Mouse (Mus musculus) cerebellum, adult 2 months (tissue): ENCODE data around the gene Pld1. TPM values are rescaled to one million over a fixed set of nuclear protein-coding genes. Genes with fewer than 3 reads are reported as not detected.

ENCODE experiments used
- DNase-seq, 2 experiments: peaks; one replicate each; pipeline ENCODE4 v3.0.0; 2021
- H3K27ac ChIP-seq: fragments of 200-500 bp; 2 replicates; pipeline ENCODE4 v1.5.1; 2012; ENCODE audit warnings: low read length, control low read depth, inconsistent platforms; ENCODE audit not compliant: insufficient read depth
- H3K27me3 ChIP-seq: fragments of 200-500 bp; 2 replicates; pipeline ENCODE4 v1.6.1; 2012; ENCODE audit warnings: inconsistent platforms, mild to moderate bottlenecking, low read length, moderate library complexity; ENCODE audit not compliant: control insufficient read depth, insufficient read depth
- H3K4me1 ChIP-seq: fragments of 200-500 bp; 2 replicates; pipeline ENCODE4 v1.6.1; 2011; ENCODE audit warnings: low read length; ENCODE audit not compliant: control insufficient read depth, insufficient read depth
- H3K4me3 ChIP-seq: fragments of 200-500 bp; replicated peaks from 2 replicates; pipeline ENCODE3; 2011; ENCODE audit warnings: mild to moderate bottlenecking, low read depth, low read length, control low read depth; ENCODE audit not compliant: insufficient read depth
- CTCF ChIP-seq: fragments of 200-500 bp; IDR thresholded peaks from 2 replicates; pipeline ENCODE4 v1.5.1; 2011; ENCODE audit warnings: low read depth, mild to moderate bottlenecking, control low read depth, low read length, moderate library complexity, borderline replicate concordance; ENCODE audit not compliant: insufficient read depth
- POLR2A ChIP-seq: fragments of 200-500 bp; IDR thresholded peaks from 2 replicates; pipeline ENCODE4 v1.6.1; 2011; ENCODE audit warnings: low read length, control low read depth, borderline replicate concordance; ENCODE audit not compliant: insufficient read depth
- WGBS: fragments of 180-500 bp; shearing (Covaris S2); methylation state at CpG from one replicate; pipeline ENCODE4 v1.1.7; 2018; 5-methylcytosine and 5-hydroxymethylcytosine counted together
- polyA plus RNA-seq: library from polyadenylated mRNA; depleted of rRNA; stranded (reverse); fragments of >200 nt; gene quantifications from 2 replicates; pipeline ENCODE4 v1.2.3, GENCODE M21; 2012

Pld1 gene
- polyA plus RNA-seq, 1 experiment, result 6.0 TPM

DNA sequence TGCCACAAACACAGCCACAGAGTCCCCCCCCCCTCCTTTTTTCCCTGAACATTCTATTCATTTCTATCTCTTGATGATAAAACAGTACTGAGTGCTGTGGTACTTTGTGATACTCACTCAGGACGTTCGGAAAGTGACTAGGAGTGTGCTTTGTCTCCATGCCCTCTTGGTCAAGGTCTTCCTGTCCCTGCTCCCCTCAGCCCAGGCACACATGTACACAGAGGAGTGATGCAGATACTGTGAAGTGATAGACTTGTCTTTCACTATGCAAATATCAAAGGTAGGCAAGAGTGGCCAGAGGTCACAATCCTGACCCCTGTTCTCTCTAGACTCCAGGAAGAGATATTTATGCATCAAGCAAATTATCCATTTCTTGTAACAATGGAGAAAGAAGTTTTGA is 31.2 kb upstream of the Pld1 start:
- Histone ChIP-seq H3K27ac (no peak overlapping the region), H3K4me1 (no peaks in the 10 kb centered on the region), H3K4me3 (no peak overlapping the region), H3K27me3 (no peaks in the 10 kb centered on the region)
- no peak for DNase-seq
- no peak for TF ChIP-seq CTCF
- TF ChIP-seq POLR2A, result no peak
- WGBS, result 81% methylated on average over 2 of the region's 2 CpGs

DNA sequence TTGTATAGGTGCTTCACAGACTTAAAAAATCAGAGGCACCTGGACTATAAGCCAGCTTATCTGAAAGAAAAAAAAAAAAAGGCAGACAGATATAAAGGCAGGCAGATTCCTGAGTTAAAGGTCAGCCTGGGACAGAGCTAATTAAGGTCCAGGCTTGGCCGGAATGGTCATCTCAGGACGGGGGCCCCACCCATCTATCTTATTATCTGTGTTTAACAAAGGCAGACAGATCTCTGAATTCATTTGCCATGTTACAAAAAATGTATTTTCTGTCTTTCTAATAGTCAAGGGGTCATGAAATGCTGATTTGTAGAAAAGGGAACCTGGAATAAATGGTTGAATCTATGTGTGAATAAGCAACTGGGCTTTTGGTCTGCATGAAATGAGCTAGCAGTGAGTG is 30.2 kb upstream of the Pld1 start:
- H3K4me1 ChIP-seq, result no peaks in the 10 kb centered on the region
- H3K4me3 ChIP-seq, result no peak overlapping the region
- WGBS, result 89% methylated on average over 2 of the region's 2 CpGs
- no peak overlapping the region for H3K27ac ChIP-seq
- H3K27me3 ChIP-seq, result no peaks in the 10 kb centered on the region
- no peak for DNase-seq
- no peak for TF ChIP-seq CTCF
- TF ChIP-seq POLR2A, result no peak

DNA sequence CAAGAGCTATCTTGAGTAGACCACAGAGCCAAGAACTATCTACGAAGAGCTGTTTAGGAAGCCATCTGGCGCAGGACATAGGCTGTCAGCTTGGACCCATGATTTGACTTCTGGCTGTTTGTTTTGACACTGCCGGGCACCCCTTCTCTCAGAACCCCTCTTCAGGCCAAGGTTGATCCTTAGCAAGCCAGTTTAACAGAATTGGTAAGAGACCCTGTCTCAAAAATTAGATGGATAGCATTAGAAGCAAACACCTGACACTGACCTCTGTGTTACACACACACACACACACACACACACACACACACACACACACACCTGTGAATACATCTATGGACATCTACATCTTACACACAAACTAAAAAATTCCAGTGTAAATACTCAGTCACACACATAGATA is 29.5 kb upstream of the Pld1 start:
- no peaks in the 10 kb centered on the region for H3K27me3 ChIP-seq
- WGBS, result 49% methylated on average over 3 of the region's 3 CpGs
- H3K27ac ChIP-seq, result no peak overlapping the region
- DNase-seq, result no peak
- no peaks in the 10 kb centered on the region for H3K4me1 ChIP-seq
- TF ChIP-seq POLR2A, result no peak
- TF ChIP-seq CTCF, result no peak
- H3K4me3 ChIP-seq, result no peak overlapping the region

DNA sequence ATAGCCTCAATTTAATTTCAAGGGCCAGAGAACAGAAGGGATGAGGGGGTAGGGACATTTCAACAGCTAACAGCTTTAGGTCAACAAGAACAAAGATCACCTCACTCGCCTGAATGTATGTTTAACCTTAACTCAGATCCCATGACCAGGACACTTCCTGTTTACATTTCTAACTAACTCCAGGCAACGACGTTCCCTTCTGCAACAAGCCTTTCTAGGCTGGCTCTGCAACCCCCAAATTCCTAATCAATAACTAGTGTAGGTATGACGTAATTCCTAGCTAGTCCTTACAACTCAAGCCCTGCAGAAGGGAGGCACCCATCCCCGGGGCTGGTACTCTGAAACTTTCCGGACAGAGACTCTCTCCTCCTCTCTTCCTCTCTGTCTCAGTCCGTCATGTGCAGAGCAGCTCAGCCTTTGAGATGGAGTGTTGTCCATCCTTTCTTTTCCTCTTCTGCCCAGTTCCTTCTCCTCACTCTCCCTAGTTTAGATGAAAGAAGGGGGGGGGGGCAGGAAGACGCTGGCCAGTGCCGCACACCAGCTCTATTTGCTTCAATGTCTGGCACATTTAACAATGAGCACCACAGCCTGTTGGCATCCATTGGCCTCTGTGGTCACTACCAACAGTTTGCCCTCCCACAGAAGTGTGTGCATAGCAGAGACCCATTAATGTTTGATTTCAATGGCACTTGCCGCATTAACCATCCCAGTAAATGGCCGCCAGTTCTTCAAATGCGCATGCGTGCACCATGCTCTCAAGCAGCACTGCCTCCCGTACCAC is 19.6 kb upstream of the Pld1 start:
- H3K4me1 ChIP-seq, result no peaks in the 10 kb centered on the region
- 93% methylated on average over 14 of the region's 14 CpGs for WGBS
- no peak for DNase-seq

DNA sequence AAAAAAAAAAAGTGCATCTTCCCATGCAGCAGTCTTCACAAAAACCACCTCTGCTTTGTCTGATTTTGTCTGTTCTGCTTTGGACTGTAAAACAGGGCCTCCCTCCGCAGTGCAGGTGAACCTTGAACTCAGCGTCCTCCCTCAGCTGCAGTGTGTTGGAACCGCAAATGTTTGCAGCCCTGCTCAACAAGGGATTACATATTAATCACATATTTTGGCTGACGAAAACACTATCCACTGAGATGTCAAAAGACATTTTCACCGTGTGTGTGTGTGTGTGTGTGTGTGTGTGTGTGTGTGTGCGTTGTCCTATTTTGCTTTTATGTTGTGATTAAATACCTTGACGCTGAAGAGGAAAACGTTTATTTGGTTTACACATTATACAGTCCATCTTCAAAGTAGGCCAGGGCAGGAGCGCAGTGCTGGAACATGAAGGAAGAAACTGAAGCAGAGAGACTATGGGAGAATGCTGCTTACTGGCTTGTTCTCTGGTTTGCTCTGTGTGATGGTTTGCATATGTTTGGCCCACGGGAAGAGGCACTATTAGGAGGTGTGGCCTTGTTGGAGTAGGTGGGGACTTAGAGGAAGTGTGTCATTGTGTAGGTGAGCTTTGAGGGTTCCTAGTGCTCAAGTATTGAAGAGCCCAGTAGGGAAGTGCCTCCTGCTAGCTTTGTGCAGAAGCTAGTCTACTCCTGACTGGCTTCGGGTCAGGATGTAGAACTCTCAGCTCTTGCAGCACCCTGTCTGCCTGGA is 17.1 kb upstream of the Pld1 start:
- no peaks in the 10 kb centered on the region for H3K27me3 ChIP-seq
- WGBS, result 90% methylated on average over 11 of the region's 11 CpGs
- H3K27ac ChIP-seq, result no peak overlapping the region
- no peak for DNase-seq
- no peaks in the 10 kb centered on the region for H3K4me1 ChIP-seq
- no peak for TF ChIP-seq POLR2A
- no peak for TF ChIP-seq CTCF
- no peak overlapping the region for H3K4me3 ChIP-seq

More for the DNA sequence above, 19.6 kb upstream of the Pld1 start:
- H3K4me3 ChIP-seq, result no peak overlapping the region
- no peak overlapping the region for H3K27ac ChIP-seq
- TF ChIP-seq CTCF, result no peak
- TF ChIP-seq POLR2A, result no peak
- H3K27me3 ChIP-seq, result no peaks in the 10 kb centered on the region

DNA sequence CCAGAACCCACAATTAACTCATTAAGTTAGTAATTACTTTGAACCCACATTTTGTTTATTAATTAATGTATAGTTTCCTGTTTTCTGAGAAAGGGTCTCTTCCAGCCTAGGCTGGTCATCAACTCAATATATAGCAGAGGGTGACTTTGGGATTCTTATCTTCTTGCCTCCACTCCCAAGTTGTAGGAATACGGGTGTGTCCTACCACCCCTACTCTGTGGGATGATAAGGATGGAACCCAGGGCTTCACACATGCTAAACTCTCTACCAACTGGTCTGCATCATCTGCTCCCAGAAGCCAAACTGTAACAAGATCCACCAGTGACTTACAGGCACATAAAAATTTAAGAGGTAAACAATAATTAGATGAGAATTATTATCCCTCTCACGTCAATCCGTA is 14.5 kb upstream of the Pld1 start:
- no peak overlapping the region for H3K27ac ChIP-seq
- H3K27me3 ChIP-seq, result no peaks in the 10 kb centered on the region
- no peaks in the 10 kb centered on the region for H3K4me1 ChIP-seq
- WGBS, result 87% methylated on average over 3 of the region's 3 CpGs
- DNase-seq, result no peak
- TF ChIP-seq CTCF (no peak), POLR2A (no peak)
- no peak overlapping the region for H3K4me3 ChIP-seq

DNA sequence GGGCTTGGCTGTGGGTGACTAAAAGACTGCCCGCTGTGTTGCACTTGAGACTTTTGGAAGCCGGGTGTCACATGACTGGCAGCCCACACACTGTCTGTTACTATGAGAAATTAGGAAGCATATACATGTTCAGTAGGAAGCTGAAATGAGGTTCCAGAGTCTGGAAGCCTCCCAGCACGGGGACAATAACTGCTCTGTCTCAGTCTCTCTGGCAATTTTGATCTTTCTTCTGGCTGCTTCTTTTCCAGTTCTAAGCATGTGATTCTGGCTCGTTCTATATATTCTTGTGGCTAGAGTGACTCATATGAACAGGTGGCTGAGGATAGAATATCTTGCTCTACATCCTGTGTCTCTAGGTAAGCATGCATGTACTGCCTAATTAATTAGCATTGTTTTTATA is 9.3 kb upstream of the Pld1 start:
- Histone ChIP-seq H3K27me3 (no peaks in the 10 kb centered on the region), H3K27ac (no peak overlapping the region), H3K4me1 (no peaks in the 10 kb centered on the region), H3K4me3 (no peak overlapping the region)
- no peak for DNase-seq
- TF ChIP-seq CTCF (no peak), POLR2A (no peak)
- WGBS, result 50% methylated on average over 4 of the region's 4 CpGs

DNA sequence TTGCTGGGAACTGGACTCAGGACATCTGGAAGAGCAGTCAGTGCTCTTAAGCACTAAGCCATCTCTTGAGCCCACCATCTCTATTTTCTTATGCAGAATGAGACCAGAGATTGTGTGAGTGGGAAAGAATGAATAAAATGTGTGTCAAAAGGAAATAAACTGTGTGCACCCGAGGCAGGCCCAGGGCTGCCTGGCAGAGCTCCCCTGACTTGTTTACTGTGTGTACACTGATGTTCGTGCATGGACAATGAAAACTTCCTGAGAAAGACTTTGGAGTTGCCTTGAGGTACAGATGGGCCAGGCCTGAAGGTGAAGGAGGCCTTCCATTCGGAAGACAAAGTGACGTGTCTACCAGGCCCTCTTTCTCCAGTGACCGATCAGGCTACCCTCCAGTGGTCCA is 6.1 kb upstream of the Pld1 start:
- DNase-seq, result no peak
- Histone ChIP-seq H3K27me3 (no peaks in the 10 kb centered on the region), H3K4me1 (no peaks in the 10 kb centered on the region), H3K27ac (no peak overlapping the region), H3K4me3 (no peak overlapping the region)
- WGBS, result 90% methylated on average over 5 of the region's 5 CpGs
- no peak for TF ChIP-seq POLR2A
- TF ChIP-seq CTCF, result no peak
